Mouse (Mus musculus) NIH3T3 (cell line): ENCODE measurements around the gene Abhd5.
A peak's percentile ranks its signal among the peaks of the same experiment; 100 is the strongest.
"Not testable (repeated sequence)": the region's sequence is repeated elsewhere in the genome, so short reads cannot be mapped to it uniquely, and the experiment has no call there.

Source experiments
- DNase-seq: peaks from one replicate; pipeline ENCODE4 v3.0.0-alpha.2; 2012; ENCODE audit warnings: low read depth

Gene Abhd5

GRCm38 (mm10) chr9:122351303-122352024, at the start of gene Abhd5:
Gene Abhd5, plus strand, starts transcription at chr9:122351608.
- peak; percentile 96 for DNase-seq

GRCm38 (mm10) chr9:122305302-122305701, 46.1 kb upstream of the Abhd5 start:
- no peak for DNase-seq

- DNase-seq: no peak
These were observed 42.1 kb upstream of the Abhd5 start for GRCm38 (mm10) chr9:122309013-122309980.

DNA sequence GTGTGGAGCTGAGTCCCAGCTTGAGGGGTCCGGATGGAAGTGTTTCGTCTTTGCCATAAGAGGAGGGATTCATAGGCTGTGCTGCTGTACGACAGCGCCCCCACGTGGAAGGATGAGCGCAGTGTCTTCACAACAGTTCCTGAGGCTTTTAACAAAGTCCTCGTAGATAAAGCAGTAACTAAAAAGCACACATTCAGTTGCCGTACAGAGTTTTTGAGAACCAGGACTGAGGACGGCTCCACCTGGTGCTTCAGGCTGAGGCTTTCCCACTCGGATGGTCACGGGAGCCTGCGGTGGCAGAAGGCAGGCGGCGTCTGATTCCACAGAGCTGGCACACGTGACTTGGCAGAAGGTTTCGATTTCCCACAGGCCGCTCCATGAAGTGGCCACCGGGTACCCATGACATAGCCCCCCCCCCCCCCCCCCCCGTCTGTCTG, 40.8 kb upstream of the Abhd5 start:
- DNase-seq: peak; percentile 94

GRCm38 (mm10) chr9:122311051-122311760, 40.2 kb upstream of the Abhd5 start:
- no peak for DNase-seq

GRCm38 (mm10) chr9:122312296-122312990, 39.0 kb upstream of the Abhd5 start:
- DNase-seq: no peak

- DNase-seq: not testable (repeated sequence)
These were observed 38.3 kb upstream of the Abhd5 start for GRCm38 (mm10) chr9:122313128-122313527.

GRCm38 (mm10) chr9:122314386-122314785, 37.0 kb upstream of the Abhd5 start:
- DNase-seq: no peak

GRCm38 (mm10) chr9:122314942-122315341, 36.5 kb upstream of the Abhd5 start:
- no peak for DNase-seq

DNA sequence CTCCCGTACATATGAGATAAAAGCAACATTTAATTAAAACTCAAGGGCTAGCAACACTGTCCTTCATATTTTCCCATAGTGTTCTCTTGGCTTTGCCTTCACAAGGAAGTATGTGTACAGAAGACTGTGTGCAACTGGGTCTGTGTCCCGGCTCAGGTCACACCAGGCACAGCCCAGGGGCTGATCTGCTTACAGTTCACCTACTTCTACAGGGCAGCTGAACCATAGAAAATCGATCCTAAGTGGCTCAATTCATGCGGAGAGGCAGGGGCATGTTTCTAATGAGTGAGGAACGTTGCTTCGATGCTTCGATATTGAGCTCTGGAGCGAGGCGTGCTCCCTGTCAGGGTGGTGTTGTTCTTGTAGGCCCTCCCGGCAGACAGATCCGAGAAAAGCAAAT, 35.9 kb upstream of the Abhd5 start:
- no peak for DNase-seq

DNA sequence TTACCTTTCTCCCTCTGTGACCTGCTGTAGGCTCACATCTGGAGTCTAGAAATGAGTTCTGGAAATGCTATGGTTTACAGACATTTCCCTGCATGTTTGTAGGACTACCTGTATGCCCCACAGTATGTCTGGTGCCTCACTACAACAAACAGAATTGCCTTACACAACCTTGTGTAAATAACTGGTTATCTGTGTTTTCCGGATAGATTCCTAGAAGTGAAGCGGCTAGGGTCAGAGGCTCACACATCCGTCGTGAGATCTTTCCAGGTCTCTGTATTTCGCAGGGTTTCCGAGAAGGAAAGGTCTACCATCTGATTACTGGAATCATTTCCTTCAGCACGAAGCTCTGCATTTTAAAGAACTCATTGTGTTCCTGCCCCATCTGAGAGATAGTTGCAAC, 34.8 kb upstream of the Abhd5 start:
- no peak for DNase-seq

- no peak for DNase-seq
These were observed 30.8 kb upstream of the Abhd5 start for GRCm38 (mm10) chr9:122320626-122321025.

- DNase-seq: no peak
These were observed 29.1 kb upstream of the Abhd5 start for GRCm38 (mm10) chr9:122322356-122322755.

DNA sequence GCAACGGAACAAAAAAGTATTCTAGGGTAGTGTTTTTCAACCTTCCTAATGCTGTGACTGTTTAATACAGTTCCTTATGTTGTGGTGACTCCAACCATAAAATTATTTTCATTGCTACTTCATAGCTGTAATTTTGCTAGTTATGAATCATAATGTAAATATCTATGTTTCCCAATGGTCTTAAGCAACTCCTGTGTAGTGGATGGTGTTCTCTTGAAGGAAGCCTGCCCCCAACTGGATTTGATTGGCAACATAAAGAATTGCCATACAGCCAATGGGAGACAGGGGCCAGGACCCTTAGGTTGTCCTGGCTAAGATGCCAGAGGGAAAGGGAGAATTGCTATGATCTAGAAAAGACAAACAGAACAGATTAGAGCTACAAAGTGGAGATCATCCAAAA, 25.4 kb upstream of the Abhd5 start:
- peak; percentile 62 for DNase-seq

DNA sequence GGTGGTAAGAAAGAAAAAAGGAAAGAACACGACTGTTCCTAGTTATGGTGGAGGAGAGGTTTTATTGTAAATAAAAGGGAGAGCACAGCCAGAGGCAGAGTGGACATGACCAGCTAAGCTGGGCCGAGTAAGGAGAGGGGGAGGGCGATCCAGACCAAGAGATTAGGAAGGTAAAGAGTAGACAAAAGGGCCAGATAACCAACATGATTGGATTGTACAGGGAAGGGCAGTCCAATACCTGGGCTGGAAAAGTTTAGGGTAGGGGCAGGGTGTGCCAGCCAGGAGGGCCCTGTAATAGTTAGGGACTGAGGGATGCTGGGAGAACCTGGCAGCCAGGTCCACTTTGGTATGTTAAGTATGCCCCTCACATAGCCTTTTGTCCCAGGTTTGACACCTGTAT, 23.2 kb upstream of the Abhd5 start:
- DNase-seq: no peak

DNA sequence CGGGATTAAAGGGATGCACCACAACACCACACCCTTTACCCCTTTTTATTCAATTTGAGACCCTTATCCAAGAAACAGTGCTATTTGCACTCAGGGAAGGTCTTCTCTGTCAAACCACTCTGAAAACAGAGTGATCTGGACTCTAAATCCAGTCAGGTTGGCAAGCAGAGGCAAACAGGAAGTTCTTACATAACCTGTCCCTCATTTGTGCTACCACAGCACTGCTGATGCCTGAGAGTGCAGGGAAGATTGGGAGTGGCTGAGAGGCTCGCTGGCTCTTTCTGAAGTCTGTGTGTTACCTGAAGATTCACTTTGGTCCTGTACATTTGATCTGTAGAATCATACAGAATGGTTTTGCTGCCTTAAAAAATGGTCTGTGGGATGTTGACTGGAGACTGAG, 14.7 kb upstream of the Abhd5 start:
- DNase-seq: peak; percentile 4

DNA sequence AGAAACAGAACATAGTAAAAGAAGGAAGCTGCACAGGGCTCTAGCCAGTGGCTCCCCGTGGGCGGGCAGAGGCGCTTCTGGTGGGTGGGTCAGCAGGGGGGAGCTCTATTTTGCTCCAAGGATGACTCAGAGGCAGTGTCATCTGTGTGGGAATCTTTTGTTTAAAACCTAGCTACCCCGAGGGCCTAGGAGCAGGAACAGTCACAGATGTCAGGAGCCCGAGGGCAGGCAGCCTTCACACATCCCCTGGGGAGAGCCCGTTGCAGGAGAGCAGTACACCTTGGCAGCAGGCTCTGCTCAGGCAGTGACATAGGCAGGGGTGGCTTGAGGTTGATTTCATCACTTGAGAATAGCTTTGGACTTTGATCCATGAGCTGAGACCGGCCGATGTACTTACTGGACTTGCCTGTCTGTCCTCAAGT, 13.9 kb upstream of the Abhd5 start:
- DNase-seq: peak; percentile 62

DNA sequence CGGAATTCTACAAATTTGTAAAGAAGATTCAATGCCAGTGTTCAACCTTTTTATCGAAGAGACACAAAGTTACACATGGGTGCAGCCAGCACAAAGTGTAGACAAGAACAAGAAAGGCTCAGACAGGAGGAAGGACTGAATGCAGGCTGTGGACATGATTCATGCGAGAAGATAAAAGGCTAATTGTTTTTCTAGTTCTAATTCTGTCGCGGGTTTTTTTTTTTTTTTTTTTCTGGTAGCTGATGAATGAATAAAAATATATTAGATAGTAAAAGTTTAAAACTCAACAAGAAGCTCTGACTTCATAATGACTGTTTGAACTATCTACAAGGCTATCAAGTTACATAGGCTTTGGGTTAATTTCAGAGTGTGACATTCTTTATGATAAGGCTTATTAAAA, 11.4 kb upstream of the Abhd5 start:
- no peak for DNase-seq

DNA sequence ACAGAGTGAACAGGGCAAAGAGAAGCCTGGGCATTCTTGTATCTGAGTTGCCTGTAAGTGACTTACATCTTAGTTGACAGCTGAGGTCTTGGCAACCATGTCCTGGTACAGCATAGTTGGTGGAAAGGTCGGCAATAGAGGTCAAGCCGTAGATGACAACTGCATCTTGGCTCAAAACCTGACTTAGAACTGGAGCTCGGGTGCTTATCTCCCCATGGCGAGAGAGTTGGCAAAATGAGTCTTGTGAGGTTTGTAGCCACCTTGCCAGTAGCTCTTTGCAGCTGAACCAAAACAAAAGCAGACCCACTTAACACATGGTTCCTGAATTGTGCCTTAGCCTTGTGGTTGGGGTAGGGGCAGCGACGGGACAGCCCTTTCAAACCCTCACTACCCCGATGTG, 8.0 kb upstream of the Abhd5 start:
- no peak for DNase-seq

DNA sequence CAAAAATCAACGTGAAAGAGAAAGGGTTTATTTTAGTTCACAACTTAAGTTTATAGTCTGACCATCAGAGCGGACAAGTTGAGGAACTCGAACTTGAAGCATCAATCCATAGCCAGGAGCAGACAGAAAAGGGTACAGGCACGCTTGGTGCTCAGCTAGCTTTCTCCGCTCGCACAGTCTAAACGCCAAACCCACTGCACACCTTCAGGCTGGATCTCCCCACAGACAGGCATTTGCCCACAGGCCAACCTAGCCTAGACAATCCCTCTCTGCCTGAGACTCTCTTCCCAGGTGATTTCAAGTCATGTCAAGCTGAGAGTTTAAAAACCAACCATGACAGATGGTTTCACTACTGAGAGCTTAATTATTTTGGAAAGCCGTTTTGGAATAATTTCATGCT, 6.8 kb upstream of the Abhd5 start:
- DNase-seq: no peak

GRCm38 (mm10) chr9:122345291-122345690, 6.1 kb upstream of the Abhd5 start:
- DNase-seq: no peak

- no peak for DNase-seq
These were observed 5.3 kb upstream of the Abhd5 start for GRCm38 (mm10) chr9:122346059-122346458.
